Mouse (Mus musculus) megakaryocyte-erythroid progenitor cell, adult 5-6 weeks (primary cell): ENCODE measurements around the gene Egfr. TPM values are rescaled to one million over a fixed set of nuclear protein-coding genes. Genes with fewer than 3 reads are reported as not detected.

ENCODE experiments used
- ATAC-seq: replicated peaks from 2 replicates; pipeline ENCODE4 v1.8.0; 2016; ENCODE audit warnings: mild to moderate bottlenecking, inconsistent platforms; ENCODE audit not compliant: severe bottlenecking, poor library complexity, low FRiP score, low TSS enrichment
- total RNA-seq, 2 experiments: library from RNA; stranded (forward) in 1 of 2; stranded (reverse) in 1 of 2; fragments of 200-1000, 215-1000 nt in 1 of 2; fragments of >200 nt in 1 of 2; fragmentation: Nextera tagmentation in 1 of 2; gene quantifications; 2 replicates each; pipeline ENCODE4 v1.2.3; 2014 to 2017

Egfr gene
- total RNA-seq (2014; fragmentation: Nextera tagmentation), result not detected in 2 replicates
- total RNA-seq (2017), result not detected in 2 replicates

GRCm38 (mm10) chr11:16752007-16752348 lies at the start of gene Egfr:
Egfr (plus strand) TSS chr11:16752203.
- ATAC-seq, result no peak

- no peak for ATAC-seq
Observed at GRCm38 (mm10) chr11:16703221-16703620, 48.8 kb upstream of the Egfr start.

DNA sequence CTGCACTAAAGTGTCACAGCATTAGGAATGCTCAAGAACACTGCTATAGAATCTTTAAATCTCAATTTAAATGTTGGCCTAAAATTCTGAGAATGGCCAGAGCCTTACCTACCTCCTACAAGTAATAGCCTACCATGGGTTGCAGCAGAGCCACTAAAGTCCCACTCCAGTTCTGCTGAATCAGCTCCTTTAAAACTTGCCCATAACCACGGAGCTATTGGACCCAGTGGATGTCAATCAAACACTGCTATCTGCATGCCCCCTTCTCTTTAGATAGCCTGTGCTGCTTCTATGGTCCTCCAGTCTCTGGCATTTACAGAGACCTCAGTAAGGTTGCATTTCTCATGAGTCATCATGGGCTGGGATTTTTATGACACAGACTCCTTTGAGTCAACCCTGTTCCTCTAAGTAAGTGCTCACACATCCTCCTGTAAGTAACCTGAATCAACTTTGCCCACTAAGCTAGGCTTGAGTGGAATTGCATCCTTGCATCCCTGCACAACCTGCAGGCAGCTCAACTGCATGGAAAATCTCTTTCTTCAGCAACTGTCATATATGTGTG lies 16.8 kb upstream of the Egfr start:
- ATAC-seq, result no peak

DNA sequence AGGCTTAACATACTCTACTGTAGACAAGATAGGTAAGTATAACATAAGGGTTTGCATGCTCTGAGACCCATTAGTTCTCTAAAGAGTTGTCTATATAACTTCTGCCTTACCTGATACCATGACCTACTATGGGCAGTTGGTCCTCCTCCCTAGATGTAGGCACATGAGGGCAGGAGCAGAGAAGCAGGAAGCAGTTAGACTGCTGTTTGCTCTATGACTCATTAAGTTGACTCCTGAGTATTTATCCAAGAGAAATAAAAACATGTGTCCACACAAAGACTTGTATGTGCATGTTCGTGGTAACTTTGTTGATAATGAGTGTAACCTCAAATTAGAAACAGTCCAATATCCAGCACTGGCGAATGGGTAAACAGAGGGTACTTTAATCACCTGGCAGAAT lies 14.7 kb upstream of the Egfr start:
- ATAC-seq, result no peak

DNA sequence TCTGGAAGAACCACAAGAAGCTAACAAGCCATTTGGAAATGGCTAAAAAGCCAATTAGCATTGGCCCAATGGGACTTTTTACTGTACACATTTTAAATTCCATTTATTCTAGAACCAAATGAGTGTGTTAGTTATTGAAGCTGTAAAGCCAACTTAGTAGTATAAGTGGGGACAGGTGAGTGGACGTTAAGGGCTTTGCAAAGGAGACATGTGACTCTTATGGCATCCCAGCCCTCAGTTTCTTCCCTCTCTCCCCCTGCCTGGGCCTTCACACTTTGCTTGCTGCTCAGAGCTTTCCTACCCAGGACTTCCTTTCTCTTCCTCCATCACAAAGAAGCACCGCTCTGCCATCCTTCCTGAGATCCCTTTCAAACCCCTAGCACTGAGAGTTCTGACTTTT lies 13.3 kb upstream of the Egfr start:
- no peak for ATAC-seq

DNA sequence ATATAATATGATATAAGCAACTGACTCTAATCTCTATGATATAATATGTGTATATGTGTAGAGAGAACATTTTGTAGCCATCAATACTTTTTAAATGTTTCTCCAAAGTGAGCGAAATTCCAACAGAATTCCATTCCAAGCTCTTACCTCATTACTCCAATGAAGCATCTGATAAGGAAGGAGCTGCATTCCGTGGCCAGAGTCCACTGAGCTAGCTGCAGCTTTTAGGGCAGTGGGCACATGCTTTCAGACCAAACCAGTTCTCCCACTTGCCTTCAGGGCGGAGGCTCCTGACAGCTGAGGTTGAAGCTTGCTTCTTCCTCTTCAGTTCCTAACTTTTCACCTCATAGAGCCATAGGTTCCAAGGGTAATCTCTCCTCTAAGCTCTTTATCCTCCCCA lies 12.8 kb upstream of the Egfr start:
- no peak for ATAC-seq

- no peak for ATAC-seq
Observed at GRCm38 (mm10) chr11:16740691-16741611, 11.1 kb upstream of the Egfr start.

- no peak for ATAC-seq
Observed at GRCm38 (mm10) chr11:16742251-16742650, 9.8 kb upstream of the Egfr start.

DNA sequence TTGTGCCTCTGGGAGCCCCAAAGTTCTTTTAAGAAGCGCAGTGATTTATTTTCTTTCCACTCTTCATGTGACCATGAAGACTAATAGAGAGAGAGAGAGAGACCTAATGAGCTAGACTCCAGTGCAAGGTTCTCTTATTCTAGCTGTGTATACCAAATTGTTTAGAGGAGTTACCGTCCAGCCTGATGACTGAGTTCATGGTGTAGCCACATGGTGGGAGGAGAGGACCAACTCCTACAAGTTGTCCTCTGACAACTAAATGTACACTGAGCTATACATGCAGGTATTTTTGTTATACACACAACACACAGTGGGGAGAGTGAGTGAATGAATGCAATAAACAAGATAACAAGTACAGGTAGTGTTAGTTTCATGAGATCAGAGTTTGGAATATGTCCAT lies 9.2 kb upstream of the Egfr start:
- ATAC-seq, result no peak

GRCm38 (mm10) chr11:16751457-16751982 lies 483 bp upstream of the Egfr start:
- ATAC-seq, result no peak

DNA sequence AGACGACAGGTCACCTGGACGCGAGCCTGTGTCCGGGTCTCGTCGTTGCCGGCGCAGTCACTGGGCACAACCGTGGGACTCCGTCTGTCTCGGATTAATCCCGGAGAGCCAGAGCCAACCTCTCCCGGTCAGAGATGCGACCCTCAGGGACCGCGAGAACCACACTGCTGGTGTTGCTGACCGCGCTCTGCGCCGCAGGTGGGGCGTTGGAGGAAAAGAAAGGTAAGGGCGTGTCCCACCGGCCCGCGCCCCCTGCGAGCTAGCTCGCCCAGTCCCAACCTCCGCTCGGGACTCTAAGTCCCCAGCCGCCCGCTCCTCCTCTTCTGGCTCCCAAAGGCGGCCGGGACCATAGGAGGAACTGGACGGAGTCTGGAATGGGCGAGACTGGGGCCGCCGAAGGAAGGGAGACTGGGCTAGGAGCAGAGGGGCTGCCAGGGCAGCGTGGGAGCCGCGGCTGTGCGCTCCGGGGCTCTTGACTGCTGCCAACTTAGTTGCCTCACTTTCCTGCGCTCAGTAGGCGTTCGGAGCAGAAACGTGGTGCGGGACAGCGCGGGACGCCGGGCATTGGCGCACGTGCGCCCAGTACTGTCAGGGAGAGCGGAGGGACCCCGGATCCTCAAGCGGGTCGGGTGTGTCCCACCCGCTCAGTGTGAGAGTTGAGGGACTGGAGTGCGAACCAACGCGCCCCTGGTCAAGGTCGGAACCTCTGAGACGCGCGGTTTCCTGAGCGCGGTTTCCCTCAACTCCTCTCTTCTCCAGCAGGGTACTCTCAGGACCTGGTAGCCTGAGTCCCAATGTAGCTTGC lies 548 bp downstream of the Egfr start:
- ATAC-seq, result 0 out of 2 replicates have a peak, but pooled peaks have one; percentile 34

DNA sequence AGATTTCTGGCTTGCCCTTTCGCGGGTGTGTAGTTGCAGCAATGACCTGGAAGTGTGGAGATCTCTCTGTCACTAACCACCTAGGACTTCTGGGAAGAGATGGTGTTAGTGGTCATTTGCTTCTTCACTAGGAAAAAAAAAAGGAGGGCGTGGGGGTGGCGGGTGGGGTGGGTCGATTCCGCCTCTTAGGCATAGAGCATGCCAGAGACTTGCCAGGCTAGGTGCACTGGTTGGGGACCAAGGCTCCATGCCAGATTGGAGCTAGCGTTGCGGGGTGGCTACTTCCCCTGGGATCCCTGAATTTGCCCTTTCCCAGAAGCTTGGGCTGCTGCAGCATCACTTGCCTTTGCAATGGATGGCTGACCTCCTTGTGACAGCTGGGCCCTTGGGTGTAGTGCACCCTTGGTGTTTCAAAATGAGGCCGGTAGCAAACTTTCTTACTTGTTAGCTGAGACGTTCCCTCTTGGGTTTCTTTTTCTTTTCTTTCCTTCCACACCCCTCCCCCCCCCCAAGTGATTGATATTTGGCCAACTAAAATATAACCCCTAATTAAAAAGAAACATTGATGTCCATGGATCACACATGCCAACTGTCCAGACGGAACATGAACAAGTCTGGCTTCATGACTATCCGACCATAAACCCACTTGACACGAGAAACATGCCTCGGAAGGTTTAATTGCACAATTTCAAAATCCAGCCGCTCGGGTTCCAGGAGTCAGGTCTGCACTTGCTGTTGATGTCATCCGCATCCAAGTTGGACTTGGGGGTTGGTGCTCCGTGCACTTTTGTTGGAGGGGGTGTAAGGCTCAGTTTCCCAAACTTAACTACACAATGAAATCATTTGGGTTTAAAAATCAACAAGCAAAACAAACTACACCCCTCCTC lies 1.4 kb downstream of the Egfr start:
- no peak for ATAC-seq

GRCm38 (mm10) chr11:16759930-16760329 lies 7.9 kb downstream of the Egfr start:
- no peak for ATAC-seq

- ATAC-seq, result no peak
Observed at GRCm38 (mm10) chr11:16761184-16761583, 9.2 kb downstream of the Egfr start.

- ATAC-seq, result no peak
Observed at GRCm38 (mm10) chr11:16766038-16766815, 14.2 kb downstream of the Egfr start.

DNA sequence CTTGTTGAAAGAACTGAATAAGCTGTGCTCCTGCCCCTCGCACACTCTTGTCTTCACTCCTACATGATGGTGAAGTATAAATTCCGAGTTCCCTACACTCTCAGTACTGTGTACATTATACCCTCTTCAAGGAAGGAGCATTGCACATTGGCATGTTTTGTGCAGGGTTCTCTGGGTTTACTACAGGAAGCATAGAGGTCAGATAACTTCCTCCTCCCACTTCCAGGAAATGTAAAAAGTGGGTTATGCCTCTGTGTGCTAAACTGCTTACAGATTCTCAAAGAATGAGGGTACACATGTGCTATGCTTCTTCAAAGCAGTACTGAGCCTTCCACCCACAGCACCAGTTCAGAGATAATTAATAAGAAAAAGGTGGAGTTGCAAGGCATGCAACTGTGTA lies 16.0 kb downstream of the Egfr start:
- ATAC-seq, result no peak

DNA sequence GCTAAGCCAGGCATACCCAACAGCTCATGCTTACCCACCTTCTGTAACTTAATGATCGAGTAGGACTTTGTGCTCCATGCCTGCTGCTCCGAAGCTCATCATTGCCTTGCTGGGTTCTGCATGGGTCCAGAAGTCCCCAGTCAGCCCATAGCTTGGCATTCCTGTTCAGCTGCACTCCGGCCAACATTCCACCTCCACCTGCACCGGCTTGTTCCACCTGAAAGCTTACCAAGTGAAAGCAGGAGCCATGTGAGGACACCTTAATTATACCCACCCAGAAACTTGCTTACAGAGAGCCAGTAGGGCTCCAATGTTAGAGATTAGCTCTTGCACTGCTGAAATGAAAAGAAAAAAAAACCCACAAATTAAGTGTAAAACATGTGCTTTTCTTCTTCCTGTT lies 17.3 kb downstream of the Egfr start:
- ATAC-seq, result no peak

- no peak for ATAC-seq
Observed at GRCm38 (mm10) chr11:16769709-16770303, 17.8 kb downstream of the Egfr start.
